Mouse (Mus musculus) C2C12 (cell line): ENCODE data around the gene Nasp. TPM values are rescaled to one million over a fixed set of nuclear protein-coding genes. Genes with fewer than 3 reads are reported as not detected.
A peak's percentile ranks its signal among the peaks of the same experiment; 100 is the strongest.

ENCODE experiments used
- H3K27me3 ChIP-seq: one replicate; pipeline ENCODE4 v1.6.1; 2011; ENCODE audit not compliant: control insufficient read depth, insufficient read depth, insufficient read length
- H3K36me3 ChIP-seq: one replicate; pipeline ENCODE4 v1.6.1; 2011; ENCODE audit not compliant: control insufficient read depth, insufficient read depth
- H3K4me3 ChIP-seq: one replicate; pipeline ENCODE4 v1.5.1; 2011; ENCODE audit warnings: mild to moderate bottlenecking, control low read depth; ENCODE audit not compliant: poor library complexity, insufficient read depth, severe bottlenecking
- H3K79me2 ChIP-seq: one replicate; pipeline ENCODE4 v1.6.1; 2011; ENCODE audit not compliant: control insufficient read depth, insufficient read depth
- H3K79me3 ChIP-seq: one replicate; pipeline ENCODE4 v1.6.1; 2011; ENCODE audit warnings: low read depth, control low read depth
- H3ac ChIP-seq: one replicate; pipeline ENCODE3; 2011; ENCODE audit warnings: low read depth; ENCODE audit not compliant: control insufficient read depth, insufficient read length
- CEBPB ChIP-seq: IDR thresholded peaks from one replicate; pipeline ENCODE4 v1.6.1; 2011; ENCODE audit warnings: low read depth, mild to moderate bottlenecking, control low read depth, moderate library complexity
- CTCF ChIP-seq: IDR thresholded peaks from one replicate; pipeline ENCODE4 v1.5.1; 2011; ENCODE audit not compliant: control insufficient read depth, insufficient read depth, insufficient read length
- FOSL1 ChIP-seq: IDR thresholded peaks from one replicate; pipeline ENCODE4 v1.8.0; 2011; ENCODE audit warnings: mild to moderate bottlenecking, low read length; ENCODE audit not compliant: poor library complexity, insufficient read depth, severe bottlenecking
- MAX ChIP-seq: IDR thresholded peaks from one replicate; pipeline ENCODE4 v1.6.1; 2011; ENCODE audit warnings: mild to moderate bottlenecking, control low read depth
- MYOD1 ChIP-seq: IDR thresholded peaks from one replicate; pipeline ENCODE4 v1.6.1; 2011; ENCODE audit warnings: low read depth; ENCODE audit not compliant: control insufficient read depth, insufficient read length
- MYOG ChIP-seq: IDR thresholded peaks from one replicate; pipeline ENCODE4 v1.6.1; 2011; ENCODE audit not compliant: control insufficient read depth, insufficient read length; ENCODE audit errors: extremely low read depth
- USF1 ChIP-seq: IDR thresholded peaks from one replicate; pipeline ENCODE4 v1.6.1; 2011; ENCODE audit warnings: low read depth, mild to moderate bottlenecking, control low read depth, moderate library complexity
- polyA plus RNA-seq: library from polyadenylated mRNA; unstranded; fragments of >200 nt; fragmentation: generic; extraction: Trizol; gene quantifications from one replicate; pipeline ENCODE4 v1.2.1, GENCODE M21; 2012; ENCODE audit warnings: missing spikeins

The Nasp gene
- polyA plus RNA-seq, 1 experiment: 79.1 TPM

DNA sequence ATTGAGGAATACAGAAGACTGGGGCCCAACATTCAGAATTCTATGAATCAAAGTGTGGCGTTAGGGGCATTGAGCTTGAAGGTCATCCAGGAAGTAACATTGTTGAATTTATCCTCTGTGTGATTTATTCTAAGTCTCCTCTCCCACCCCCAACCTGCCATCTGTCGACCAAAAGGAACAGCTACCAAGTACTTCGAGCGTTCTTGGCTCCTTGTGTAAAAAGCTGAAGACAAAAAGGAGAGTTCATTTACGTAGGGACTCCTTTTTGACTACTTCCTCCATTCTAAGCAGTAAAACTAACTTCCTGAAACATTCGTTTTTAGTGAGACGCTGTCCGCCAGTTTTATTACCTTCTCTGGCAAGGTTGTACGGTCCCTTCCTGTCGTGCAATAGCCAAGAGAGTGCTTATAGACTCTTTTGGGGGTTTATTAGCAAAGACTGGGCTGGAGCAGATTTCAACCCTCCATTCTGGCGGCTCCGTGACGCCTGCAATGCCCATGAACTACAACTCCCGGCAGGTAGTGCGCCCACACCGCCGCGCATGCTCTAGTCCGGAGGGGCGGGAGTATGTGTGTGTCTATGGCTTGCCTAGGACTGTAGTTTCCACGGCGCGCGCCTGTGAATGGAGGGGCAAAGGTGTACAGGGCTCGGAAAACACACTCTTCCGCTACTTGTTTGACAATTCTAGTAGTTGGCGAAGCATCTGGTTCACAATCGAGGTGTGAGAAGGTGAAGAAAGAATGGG, 71.0 kb downstream of the Nasp start:
- peak overlapping the region; percentile 71 for H3ac ChIP-seq
- peaks cover 43% of the 10 kb centered on the region for H3K79me3 ChIP-seq
- TF ChIP-seq MYOG (no peak), MAX (no peak), MYOD1 (no peak), FOSL1 (no peak), CEBPB (no peak), USF1 (no peak), CTCF (no peak)
- H3K79me2 ChIP-seq: peaks cover 59% of the 10 kb centered on the region
- H3K4me3 ChIP-seq: peak overlapping the region; percentile 70
- no peaks in the 10 kb centered on the region for H3K27me3 ChIP-seq
- peaks cover 20% of the 10 kb centered on the region for H3K36me3 ChIP-seq

DNA sequence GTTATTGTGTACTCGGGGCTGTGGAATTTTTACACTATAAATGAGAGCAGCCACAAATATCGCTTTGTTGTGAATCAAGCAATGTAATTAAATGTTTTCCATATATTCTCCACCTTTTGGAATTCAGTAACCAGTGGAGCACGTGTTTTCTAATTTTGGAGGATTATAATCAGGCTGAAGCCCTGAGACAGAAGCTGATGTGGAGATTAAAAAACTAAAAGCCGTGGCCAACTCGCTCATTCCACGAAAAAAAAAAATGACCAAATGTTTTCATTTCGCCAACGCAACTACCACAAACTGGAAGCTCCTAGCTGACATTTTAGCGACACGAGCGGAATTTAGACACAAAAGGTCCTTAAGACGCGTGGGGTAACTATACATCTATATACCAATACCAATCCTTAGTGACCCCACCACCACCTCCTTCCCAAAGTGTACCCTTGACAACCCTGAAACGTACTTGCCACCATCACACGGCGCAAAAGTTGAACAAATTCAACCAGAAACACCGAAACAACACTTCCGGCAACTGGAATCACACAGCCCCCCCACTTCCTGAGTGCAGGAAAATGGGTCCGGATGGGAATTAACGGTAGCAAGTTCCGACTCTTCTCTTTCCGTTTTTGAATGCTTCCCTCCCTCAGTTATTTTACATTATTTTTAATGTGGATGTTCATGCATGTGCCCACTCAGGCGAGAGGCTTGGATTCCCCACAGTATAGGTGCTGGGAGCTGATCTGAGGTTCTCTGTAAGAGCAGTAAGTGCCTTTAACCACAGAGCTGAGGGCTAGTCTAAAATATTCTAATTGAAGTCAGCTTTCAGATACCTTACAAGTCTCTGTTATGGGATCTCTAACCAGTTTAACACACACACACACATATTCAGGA, 72.1 kb downstream of the Nasp start, which contains the start of gene Tmem69:
Gene Tmem69 (minus strand): TSS at position 524 of the 888 bp plus-strand sequence.
- Histone ChIP-seq H3K79me3 (peaks cover 32% of the 10 kb centered on the region), H3ac (peak within 1 kb of the TSS; percentile 75), H3K4me3 (peak within 1 kb of the TSS; percentile 70), H3K27me3 (no peaks in the 10 kb centered on the region), H3K79me2 (peaks cover 49% of the 10 kb centered on the region), H3K36me3 (peaks cover 20% of the 10 kb centered on the region)
- no peak for TF ChIP-seq MYOG
- TF ChIP-seq MAX: peak; percentile 64

DNA sequence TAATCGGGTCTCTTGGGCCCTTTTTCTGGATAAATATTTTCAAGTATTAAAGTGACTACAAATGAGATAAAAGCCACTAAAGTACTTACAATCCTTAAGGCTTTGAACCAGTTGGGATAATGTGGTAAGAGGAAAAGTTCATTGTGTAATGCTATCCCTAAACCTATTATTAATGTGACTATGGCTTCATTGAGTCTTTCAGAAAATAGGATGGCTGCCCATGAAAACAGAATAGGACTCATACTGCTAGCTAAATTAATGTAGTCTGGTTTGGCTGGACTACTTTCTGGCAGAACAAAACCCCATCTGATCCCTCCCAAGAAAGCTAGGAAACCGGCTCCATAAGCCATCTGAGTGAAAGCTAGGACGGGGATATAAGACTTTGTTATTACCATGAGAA, 74.7 kb downstream of the Nasp start:
- Histone ChIP-seq H3K79me3 (peaks cover 7% of the 10 kb centered on the region), H3K4me3 (no peak overlapping the region), H3ac (no peak overlapping the region), H3K79me2 (peaks cover 22% of the 10 kb centered on the region), H3K36me3 (peaks cover 22% of the 10 kb centered on the region), H3K27me3 (no peaks in the 10 kb centered on the region)
- TF ChIP-seq CEBPB: no peak
- no peak for TF ChIP-seq MYOD1

Other genes with a start within 250 kb of the Nasp start
- 40.5 TPM for gene Mast2, start 163.8 kb downstream of the Nasp start, polyA plus RNA-seq
- gene Ipp, start 120.4 kb downstream of the Nasp start, polyA plus RNA-seq: 5.0 TPM
- gene Tmem69, start 72.0 kb downstream of the Nasp start, polyA plus RNA-seq: 11.8 TPM
- 13.0 TPM for gene Gpbp1l1, start 70.3 kb downstream of the Nasp start, polyA plus RNA-seq
- 0.20 TPM for gene Ccdc17, start 31.3 kb downstream of the Nasp start, polyA plus RNA-seq
- gene Akr1a1, start 23.7 kb upstream of the Nasp start, polyA plus RNA-seq: 737 TPM
- gene Prdx1, start 57.6 kb upstream of the Nasp start, polyA plus RNA-seq: 459 TPM
- 12.5 TPM for gene Mmachc, start 80.5 kb upstream of the Nasp start, polyA plus RNA-seq
- 22.0 TPM for gene Ccdc163, start 80.6 kb upstream of the Nasp start, polyA plus RNA-seq
- gene Tesk2, start 93.0 kb upstream of the Nasp start, polyA plus RNA-seq: 12.0 TPM
- 23.4 TPM for gene Toe1, start 179.7 kb upstream of the Nasp start, polyA plus RNA-seq
- gene Mutyh, start 179.8 kb upstream of the Nasp start, polyA plus RNA-seq: 6.3 TPM
- gene Hpdl, start 193.8 kb upstream of the Nasp start, polyA plus RNA-seq: 3.8 TPM
- 0.01 TPM for gene Zswim5, start 249.4 kb upstream of the Nasp start, polyA plus RNA-seq